Mouse (Mus musculus) cortical plate, adult 2 months (tissue): ENCODE results near the gene Rin2.

Experiments
- CTCF ChIP-seq: fragments of 200-500 bp; IDR thresholded peaks from 2 replicates; pipeline ENCODE4 v1.5.1; 2011; ENCODE audit warnings: mild to moderate bottlenecking, control low read depth, low read length; ENCODE audit not compliant: insufficient read depth; ENCODE audit errors: extremely low read depth
- POLR2A ChIP-seq: fragments of 200-500 bp; IDR thresholded peaks from 2 replicates; pipeline ENCODE4 v1.6.1; 2011; ENCODE audit warnings: mild to moderate bottlenecking, low read length, control low read depth; ENCODE audit not compliant: insufficient read depth; ENCODE audit errors: extremely low read depth

DNA sequence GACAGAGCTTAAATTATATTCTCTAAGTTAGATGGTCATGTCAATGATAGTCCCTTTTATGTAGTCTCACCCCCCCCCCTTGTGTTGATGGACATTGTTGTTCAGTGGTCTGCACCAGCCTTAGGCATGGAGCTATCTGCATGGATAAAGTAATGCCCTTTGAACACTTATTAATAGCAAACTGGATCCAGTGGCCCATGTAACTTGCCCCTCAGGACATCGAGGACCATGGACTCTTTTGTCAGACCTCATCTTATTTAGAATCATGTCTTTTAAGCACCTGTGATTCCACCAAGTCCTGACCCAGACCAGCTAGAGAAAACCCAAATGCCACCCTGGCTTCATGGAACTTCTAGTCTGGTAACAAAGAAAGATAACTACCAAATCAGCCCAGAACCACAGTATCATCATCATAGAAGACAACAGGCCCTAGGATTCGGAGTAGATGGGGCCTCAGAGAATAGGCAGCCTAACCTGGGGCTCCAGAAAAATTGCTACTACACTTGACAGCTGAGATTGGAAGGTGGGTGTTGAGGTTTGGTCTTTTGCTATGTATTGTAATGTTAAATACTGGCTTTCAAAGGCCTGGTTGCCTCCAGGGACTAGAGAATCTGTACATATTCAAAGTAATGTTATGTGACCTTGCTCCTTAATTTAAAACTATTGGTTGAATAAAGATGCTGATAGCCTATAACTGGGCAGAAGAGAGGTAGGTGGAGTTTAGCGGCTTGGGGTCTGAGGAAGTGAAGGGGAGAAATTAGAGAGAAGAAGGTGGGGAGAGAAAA is 113.7 kb downstream of the Rin2 start:
- TF ChIP-seq CTCF (no peak), POLR2A (no peak)
